Mouse (Mus musculus) ES-Bruce4 (cell line): ENCODE data around the gene Plekha1.

Experiments
- CTCF ChIP-seq: IDR thresholded peaks from one replicate; pipeline ENCODE4 v1.8.1; 2011; ENCODE audit warnings: low read depth, low read length
- EP300 ChIP-seq: IDR thresholded peaks from 2 replicates; pipeline ENCODE4 v1.6.1; 2011; ENCODE audit warnings: low read depth, low read length; ENCODE audit not compliant: insufficient read depth
- POLR2A ChIP-seq: IDR thresholded peaks from one replicate; pipeline ENCODE4 v1.8.1; 2011; ENCODE audit warnings: low read length; ENCODE audit not compliant: insufficient read depth

GRCm38 (mm10) chr7:130838658-130839025 lies 26.9 kb upstream of the Plekha1 start:
- TF ChIP-seq CTCF (no peak), POLR2A (no peak), EP300 (no peak)
